Comparison of ENCODE assay signal across 7 mouse cellular contexts in the genomic region with DNA sequence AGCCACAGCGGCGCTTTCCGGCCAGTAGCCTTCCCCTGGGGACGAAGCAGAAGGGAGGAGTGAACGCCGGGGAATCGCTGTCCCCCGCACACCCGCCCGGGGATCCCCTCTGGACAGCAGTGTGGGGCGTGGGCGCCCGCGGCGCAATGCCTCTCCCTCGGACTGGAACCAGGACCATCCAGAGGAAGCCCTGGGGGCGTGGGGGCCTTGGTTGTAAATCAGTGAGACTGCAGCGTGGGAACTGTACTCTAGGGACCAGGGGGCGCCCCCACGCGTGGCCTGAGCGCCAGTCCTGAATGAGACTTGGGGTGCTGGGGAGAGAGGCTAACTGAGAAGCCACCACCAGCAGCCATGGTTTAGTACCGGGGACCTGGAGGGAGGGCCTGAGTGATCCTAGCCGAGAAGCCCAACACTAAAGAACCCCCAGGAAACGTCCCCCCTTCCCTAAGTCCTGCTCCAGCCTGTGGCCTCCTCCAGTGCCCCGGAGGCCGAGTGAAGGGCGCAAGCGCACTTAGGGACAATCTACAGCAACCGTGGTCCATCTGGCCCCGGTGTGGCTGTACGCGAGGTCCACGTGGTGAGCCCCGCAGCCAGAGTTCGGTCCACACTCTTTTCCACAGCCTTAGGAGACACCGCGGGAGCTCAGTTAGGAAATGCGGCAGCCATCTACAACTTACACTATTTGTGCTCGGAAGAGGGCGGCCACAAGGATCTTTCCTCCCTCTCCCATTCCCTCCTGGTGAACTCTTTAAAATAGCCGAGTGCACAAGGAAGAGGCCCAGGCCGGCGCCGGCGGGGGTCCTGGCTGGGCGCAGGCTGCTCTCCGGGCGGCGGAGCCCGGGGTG. TPM values are rescaled to one million over a fixed set of nuclear protein-coding genes. Genes with fewer than 3 reads are reported as not detected.
DNase-seq lines count a peak whose midpoint lies in the region; ATAC-seq lines count a peak whose summit lies in the region.

No protein-coding gene starts in this region.

- peak; percentile 5; the same call in 1 of the 2 replicates for ATAC-seq in frontal cortex, adult (ENCODE audit: low TSS enrichment)
- no peak for ATAC-seq in hindbrain, embryonic 12.5 days (ENCODE audit: low FRiP score)
- no peak for ATAC-seq in limb, embryonic 12.5 days (ENCODE audit: insufficient number of reproducible peaks, insufficient read depth, low FRiP score, low TSS enrichment, low read depth)
- ATAC-seq in midbrain, embryonic 12.5 days (ENCODE audit: low FRiP score, low read depth) = no peak

- peak; percentile 55 for DNase-seq in NIH3T3 (ENCODE audit: low read depth)
- peak; percentile 73 for DNase-seq in cerebellum, adult 11-12 months
- peak; percentile 23 to 36 for DNase-seq in spleen, postnatal 14 days (ENCODE audit: low spot score in 2 of 2)

- peaks cover 46% of the 10 kb centered on the region for H3K4me1 ChIP-seq in hindbrain, embryonic 12.5 days
- peaks cover 41% of the 10 kb centered on the region for H3K4me1 ChIP-seq in limb, embryonic 12.5 days (replicated peaks)
- H3K4me1 ChIP-seq in midbrain, embryonic 12.5 days = peaks cover 52% of the 10 kb centered on the region

- H3K9me3 ChIP-seq in hindbrain, embryonic 12.5 days (replicated peaks) = no peaks in the 10 kb centered on the region
- H3K9me3 ChIP-seq in limb, embryonic 12.5 days = no peaks in the 10 kb centered on the region
- H3K9me3 ChIP-seq in midbrain, embryonic 12.5 days = no peaks in the 10 kb centered on the region

- H3K27me3 ChIP-seq in hindbrain, embryonic 12.5 days = peaks cover 4% of the 10 kb centered on the region; the same call in 1 of the 2 replicates
- H3K27me3 ChIP-seq in limb, embryonic 12.5 days = no peaks in the 10 kb centered on the region
- H3K27me3 ChIP-seq in midbrain, embryonic 12.5 days = peaks cover 14% of the 10 kb centered on the region

- no peaks in the 10 kb centered on the region for H3K36me3 ChIP-seq in hindbrain, embryonic 12.5 days
- H3K36me3 ChIP-seq in limb, embryonic 12.5 days = peaks cover 14% of the 10 kb centered on the region; the same call in 1 of the 2 replicates
- H3K36me3 ChIP-seq in midbrain, embryonic 12.5 days = no peaks in the 10 kb centered on the region

- peak overlapping the region; percentile 96 for H3K4me2 ChIP-seq in hindbrain, embryonic 12.5 days (replicated peaks)
- peak overlapping the region; percentile 97 for H3K4me2 ChIP-seq in limb, embryonic 12.5 days
- H3K4me2 ChIP-seq in midbrain, embryonic 12.5 days (replicated peaks) = peak overlapping the region; percentile 86

- H3K9ac ChIP-seq in hindbrain, embryonic 12.5 days = peak overlapping the region; percentile 99
- peak overlapping the region; percentile 100 for H3K9ac ChIP-seq in limb, embryonic 12.5 days (replicated peaks)
- peak overlapping the region; percentile 99 for H3K9ac ChIP-seq in midbrain, embryonic 12.5 days (replicated peaks)

- H3K27ac ChIP-seq in hindbrain, embryonic 12.5 days = peak overlapping the region; percentile 100
- H3K27ac ChIP-seq in limb, embryonic 12.5 days = peak overlapping the region; percentile 100
- peak overlapping the region; percentile 99 for H3K27ac ChIP-seq in midbrain, embryonic 12.5 days (replicated peaks)

- H3K4me3 ChIP-seq in hindbrain, embryonic 12.5 days = peak overlapping the region; percentile 97
- H3K4me3 ChIP-seq in limb, embryonic 12.5 days (replicated peaks) = peak overlapping the region; percentile 98
- H3K4me3 ChIP-seq in midbrain, embryonic 12.5 days = peak overlapping the region; percentile 98

- WGBS in hindbrain, embryonic 12.5 days = under 1% methylated on average over 51 of the region's 51 CpGs
- under 1% methylated on average over 51 of the region's 51 CpGs for WGBS in limb, embryonic 12.5 days
- WGBS in midbrain, embryonic 12.5 days = under 1% methylated on average over 51 of the region's 51 CpGs

RNA-seq across cellular contexts. Expression of gene Ptch1, which starts 9.4 kb away (rescaled TPM):
- 22.7 and 24.3 TPM in 2 replicates for polyA plus RNA-seq in hindbrain, embryonic 12.5 days (2016; fragmentation: Nextera tagmentation; extraction: Ambion mirVana)
- polyA plus RNA-seq in limb, embryonic 12.5 days (2016; fragmentation: Nextera tagmentation; extraction: Ambion mirVana) = 21.6 and 23.0 TPM in 2 replicates
- polyA plus RNA-seq in midbrain, embryonic 12.5 days (2016; fragmentation: Nextera tagmentation; extraction: Ambion mirVana) = 18.6 and 24.5 TPM in 2 replicates
